Mouse (Mus musculus) ovary, adult 18-20 months (tissue): Measurements from ENCODE around the gene Dnajc12.
"Not testable (repeated sequence)": the region's sequence is repeated elsewhere in the genome, so short reads cannot be mapped to it uniquely, and the experiment has no call there.

ENCODE experiments used
- DNase-seq: peaks from one replicate; pipeline ENCODE4 v3.0.0; 2022; ENCODE audit warnings: low spot score, mixed read lengths

Gene Dnajc12

GRCm38 (mm10) chr10:63382372-63383279 lies at the start of gene Dnajc12:
Gene Dnajc12, plus strand, starts transcription at chr10:63382443.
- peak; percentile 77 for DNase-seq

DNA sequence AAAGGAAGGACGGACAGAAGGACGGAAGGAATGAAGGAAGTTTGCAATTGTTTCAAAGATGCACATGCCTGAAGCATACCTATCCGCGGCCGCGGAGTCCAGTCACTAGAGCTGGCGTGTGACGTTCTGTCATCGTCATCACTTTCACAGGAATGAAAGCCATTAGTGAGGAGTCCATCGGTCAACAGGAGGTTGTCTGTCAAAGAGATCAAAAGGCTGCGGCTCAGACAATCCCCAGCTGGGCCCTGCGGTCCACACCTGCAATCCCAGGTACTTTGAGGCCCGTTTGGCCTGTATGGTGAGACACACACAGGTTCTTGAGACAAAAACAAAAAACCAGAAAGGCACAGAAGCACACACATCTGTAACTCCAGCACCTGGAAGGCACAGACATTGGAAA lies 45.3 kb upstream of the Dnajc12 start:
- no peak for DNase-seq

DNA sequence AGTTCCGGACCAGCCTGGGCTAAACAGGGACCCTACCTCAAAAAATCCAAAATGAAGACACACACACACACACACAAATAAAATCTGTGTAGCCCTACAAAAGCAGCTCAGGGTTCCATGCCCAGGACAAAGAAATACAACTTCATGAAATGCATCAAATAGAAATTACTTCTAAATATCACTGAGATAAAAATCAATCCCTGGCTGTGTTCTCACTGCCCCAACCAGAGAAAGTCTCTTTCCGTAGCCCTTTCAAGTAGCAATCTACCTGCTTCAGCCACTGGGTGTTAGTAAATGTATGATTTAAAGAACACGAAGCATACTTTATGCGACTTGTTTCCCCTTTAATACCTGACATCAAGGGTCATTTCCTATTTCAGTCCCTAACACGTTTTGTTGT lies 44.9 kb upstream of the Dnajc12 start:
- DNase-seq, result no peak

DNA sequence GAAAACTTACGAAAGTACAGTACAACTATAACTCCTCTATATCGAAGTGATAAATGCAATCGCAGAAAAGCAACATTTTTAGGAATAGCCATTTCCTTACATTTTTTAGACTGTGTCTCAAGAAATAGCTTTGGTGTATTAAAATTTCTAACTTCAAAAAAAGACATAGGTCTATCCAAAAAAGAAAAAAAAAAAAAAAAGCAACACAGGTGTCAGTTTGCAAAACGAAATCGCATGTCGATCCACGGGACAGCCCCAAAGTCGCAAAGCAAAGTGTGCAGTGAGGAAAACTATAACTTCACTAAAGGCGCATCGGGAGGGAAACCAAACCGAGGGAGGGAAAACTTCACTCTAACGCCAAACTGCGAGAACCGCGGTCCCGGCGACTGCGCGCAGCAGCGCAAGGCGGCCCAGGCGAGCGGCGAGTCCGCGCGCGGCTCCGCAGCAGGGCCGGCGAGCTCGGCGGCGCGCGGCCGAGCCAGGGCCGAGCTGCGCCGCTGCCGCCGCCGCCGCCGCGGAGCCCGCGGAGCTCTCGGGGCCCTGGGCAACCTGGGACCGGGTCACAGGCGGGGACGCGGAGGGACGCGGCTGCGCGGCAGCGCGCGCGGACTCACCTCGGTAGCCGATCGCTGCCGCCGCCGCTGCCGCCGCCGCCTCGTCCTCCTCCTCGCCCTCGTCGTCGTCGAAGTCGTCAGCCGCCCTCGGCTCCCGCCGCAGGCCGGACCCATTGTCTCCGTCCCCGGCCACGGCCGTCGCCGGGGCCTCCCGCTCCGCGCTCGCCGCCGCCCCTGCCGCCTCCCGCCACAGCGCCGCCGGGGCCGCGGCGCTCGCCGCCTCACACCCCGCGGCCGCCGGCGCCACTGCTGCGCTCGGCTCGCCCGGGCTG lies 44.0 kb upstream of the Dnajc12 start:
- DNase-seq, result peak; percentile 28

DNA sequence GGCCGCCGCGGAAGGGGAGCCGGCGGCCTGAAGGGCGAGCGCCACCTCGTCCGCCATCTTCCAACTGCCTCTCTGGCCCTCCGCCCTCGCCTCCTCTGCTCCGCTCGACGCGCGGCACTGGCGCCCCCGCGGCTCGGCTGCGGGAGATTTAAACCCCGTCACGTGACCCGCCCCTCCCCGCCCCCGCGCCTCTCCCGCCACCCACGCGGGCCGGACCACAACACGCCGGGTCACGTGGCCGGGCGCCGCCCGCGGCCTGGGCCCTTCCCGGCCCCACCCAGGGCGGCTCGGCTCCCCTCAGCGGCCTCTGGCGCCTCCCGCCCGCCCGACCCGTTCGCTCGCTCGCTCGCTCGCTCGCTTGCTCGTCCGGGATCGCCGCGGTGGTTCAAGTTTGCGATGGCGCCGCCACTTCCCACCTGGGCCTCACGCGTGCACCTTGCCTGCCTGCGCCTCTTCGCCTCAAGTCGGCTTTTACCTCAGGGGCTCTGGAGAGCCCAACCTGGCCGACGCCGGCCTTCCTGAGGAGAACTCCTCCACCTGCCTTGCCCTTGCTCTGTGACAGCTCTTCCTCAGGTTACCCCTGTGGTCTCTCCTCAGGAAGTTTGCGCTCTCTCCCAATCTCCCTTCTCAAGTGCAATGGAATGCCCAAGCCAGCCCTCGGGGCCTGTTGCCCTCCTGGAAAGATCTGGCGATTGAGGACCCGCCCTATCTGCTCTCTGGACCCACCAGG lies 43.2 kb upstream of the Dnajc12 start:
- DNase-seq, result peak; percentile 88

DNA sequence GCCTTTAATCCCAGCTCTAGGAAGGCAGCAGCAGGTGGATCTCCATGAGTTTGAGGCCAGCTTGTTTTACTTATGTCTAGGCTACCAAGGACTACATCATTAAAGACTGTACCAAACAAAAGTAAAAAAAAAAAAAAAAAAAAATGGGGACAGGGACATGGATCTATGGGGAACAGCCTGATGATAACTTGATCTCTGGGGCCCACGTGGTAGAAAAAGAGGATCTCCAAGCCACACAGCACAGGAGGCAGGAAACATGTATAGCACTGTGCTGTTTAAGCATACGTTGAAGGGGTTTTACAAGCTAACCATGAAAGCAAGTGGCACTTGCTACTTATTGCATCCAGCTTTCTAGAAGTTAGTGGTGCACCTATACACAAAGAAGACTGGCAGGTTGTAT lies 40.9 kb upstream of the Dnajc12 start:
- DNase-seq, result no peak

- DNase-seq, result no peak
Observed at GRCm38 (mm10) chr10:63344751-63345150, 37.5 kb upstream of the Dnajc12 start.

GRCm38 (mm10) chr10:63348291-63348690 lies 34.0 kb upstream of the Dnajc12 start:
- no peak for DNase-seq

DNA sequence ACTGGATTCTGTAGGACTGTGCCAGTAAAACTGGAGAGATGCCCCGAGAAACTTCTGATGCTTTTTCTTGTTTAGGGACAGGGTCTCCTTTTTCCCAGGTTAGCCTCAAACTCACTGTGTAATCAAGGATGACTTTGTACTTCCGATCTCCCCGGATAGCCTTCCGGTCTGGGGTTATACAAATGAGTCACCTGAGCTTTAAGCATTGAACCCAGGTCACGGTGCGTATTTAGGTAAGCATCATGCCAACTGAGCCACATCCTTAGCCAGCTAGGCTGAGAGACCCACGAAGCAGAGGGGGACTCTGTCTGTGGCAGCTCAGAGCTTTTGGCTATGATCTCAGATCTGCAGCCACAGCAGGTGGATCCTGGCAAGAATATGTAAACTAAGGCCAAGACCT lies 31.6 kb upstream of the Dnajc12 start:
- DNase-seq, result no peak

GRCm38 (mm10) chr10:63351099-63351498 lies 31.1 kb upstream of the Dnajc12 start:
- not testable (repeated sequence) for DNase-seq

DNA sequence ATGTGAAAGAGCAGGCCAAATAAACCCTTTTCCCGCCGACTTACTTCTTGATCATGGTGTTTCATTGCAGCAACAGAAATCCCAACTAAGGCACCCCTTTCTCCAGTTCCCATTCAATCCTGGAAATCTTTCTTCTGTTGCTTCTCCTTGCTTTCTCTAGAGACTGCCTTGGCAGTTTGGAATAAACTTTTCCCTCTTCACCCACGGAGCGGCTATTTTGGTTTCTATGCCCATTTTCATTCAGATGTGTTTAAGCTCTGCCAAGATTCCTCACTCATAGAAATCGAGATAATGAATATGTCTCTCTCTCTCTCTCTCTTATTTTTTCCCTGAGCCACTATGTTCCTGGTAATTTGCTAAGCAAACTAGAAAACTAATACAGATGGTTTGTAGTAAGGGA lies 30.1 kb upstream of the Dnajc12 start:
- no peak for DNase-seq

- no peak for DNase-seq
Observed at GRCm38 (mm10) chr10:63360502-63360901, 21.7 kb upstream of the Dnajc12 start.

GRCm38 (mm10) chr10:63365918-63366455 lies 16.3 kb upstream of the Dnajc12 start:
- DNase-seq, result no peak

GRCm38 (mm10) chr10:63367386-63367785 lies 14.9 kb upstream of the Dnajc12 start:
- DNase-seq, result no peak

DNA sequence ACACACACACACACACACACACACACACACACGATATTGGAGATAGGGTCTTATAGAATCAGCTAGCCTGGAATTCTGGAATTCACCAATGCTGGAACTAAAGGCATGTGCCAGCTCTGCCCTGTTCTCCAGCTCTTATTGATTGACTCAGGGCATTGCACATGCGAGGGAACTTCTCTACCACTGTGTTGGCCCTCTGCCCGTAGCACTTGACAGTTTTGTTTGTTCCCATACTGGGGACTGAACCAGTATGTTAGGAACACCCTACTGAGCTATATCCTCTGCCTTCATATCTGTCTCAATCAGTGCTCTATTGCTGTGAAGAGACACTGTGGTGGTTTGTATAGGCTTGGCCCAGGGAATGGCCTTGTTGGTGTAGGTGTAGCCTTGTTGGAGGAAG lies 14.2 kb upstream of the Dnajc12 start:
- no peak for DNase-seq

DNA sequence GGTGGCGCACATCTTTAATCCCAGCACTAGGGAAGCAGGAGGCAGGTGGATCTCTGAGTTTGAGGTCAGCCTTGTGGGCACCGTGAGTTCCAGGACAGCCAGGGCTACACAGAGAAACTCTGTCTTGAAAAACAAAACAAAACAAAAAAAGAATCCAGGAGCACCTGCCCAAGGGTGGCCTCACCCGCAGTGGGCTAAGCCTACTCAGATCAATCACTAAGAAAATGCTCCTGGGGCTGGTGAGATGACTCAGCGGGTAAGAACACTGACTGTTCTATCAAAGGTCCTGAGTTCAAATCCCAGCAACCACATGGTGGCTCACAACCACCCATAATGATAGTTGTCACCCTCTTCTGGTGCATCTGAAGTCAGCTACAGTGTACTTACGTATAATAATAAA lies 5.9 kb upstream of the Dnajc12 start:
- no peak for DNase-seq

- peak; percentile 25 for DNase-seq
Observed at GRCm38 (mm10) chr10:63377468-63377867, 4.8 kb upstream of the Dnajc12 start.

DNA sequence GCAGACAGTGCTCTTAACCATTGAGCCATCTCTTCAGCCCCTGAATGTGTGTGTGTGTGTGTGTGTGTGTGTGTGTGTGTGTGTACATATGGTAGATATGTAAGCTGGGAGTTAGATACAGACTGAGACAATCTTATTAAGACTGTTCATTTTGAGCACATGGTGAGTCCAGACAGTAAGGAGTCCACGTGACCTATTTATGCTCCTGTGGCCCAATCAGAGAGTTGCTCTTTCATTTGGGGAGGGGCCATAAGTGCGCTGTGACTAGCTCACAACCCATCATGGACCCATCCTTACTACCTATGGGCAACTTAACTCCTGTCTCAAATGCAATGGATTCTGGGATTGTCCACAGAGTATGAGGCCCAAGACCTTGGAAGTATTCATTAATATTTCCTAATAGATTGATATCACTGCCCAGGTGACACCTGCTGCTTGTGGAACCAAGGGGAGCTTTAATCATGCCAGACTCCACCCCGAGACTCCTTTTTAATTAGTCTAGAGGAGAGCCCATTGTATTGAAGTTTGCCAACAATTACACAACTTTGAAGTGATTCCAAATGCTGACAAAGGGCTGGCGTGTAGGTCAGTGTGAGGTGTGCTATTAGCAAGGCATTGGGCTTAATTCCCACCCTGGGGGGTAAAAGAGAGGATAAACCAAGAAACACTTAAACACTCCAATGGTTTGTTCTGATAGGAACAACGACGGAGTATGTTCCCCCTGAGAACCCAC lies 3.1 kb upstream of the Dnajc12 start:
- no peak for DNase-seq

DNA sequence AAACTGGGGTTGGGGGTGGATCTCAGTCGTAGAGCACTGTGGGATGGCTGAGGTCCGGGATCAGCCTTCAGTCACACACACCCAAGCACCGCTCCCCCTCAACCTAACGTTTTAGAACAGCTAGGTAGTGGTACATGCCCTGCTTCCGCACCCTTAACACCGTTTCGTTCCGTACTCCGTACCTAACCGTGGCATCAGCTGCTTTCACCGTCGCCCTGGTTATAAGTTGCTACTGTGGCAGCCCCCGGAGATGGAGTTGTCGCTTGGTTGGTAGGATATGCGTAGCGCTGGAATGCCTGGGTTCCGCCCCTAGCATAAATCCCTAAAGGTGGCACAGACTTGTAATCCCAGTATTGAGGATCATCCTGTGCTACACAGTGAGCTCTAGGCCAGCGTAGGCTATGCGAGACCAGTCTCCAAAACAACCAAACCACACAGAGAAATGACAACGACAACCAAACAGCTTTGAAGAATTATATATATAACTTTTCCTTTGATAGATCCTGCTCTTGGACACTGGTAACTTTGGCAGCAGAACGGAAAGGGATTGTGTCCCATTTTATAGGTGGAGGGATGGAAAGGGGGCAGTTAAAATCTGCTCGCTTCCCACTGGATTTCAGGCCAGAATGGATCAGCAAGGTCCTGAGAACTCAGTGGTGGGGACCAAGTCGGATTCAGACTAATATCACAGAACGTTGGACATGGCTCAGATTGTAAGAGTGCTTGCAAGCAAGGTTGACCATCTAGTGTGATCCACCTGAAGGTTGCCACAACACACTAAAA lies 554 bp upstream of the Dnajc12 start, which contains the start of gene Sirt1:
Gene Sirt1 (minus strand): TSS at position 207 of the 783 bp plus-strand sequence.
- DNase-seq, result no peak

DNA sequence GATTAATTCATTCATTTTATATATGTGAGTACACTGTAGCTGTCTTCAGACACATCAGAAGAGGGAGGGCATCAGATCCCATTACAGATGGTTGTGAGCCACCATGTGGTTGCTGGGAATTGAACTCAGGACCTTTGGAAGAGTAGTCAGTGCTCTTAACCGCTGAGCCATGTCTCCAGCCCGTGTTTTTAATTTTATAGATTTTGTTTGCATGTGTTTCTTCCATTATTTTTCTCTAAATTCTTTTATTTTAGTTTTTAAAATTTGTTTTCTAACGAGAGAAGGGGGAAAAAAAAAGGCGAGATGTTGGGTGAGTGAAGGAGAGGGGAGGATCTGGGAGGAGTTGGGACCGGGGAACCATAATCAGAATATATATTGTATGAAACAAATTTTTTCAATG lies 3.7 kb downstream of the Dnajc12 start:
- DNase-seq, result not testable (repeated sequence)
